Mouse (Mus musculus) effector memory CD4-positive, alpha-beta T cell, adult 7 months (primary cell): ENCODE data around the gene Mms19. TPM values are rescaled to one million over a fixed set of nuclear protein-coding genes. Genes with fewer than 3 reads are reported as not detected.

Source experiments
- polyA plus RNA-seq: library from polyadenylated mRNA; unstranded; fragments of 100-300 nt; shearing (Covaris generic); gene quantifications from one replicate; pipeline ENCODE4 v1.2.1, GENCODE M21; 2017

Mms19 gene
- polyA plus RNA-seq: 59.3 TPM

GRCm38 (mm10) chr19:41980819-41981594 is at the start of gene Mms19:
Gene Mms19 (minus strand): TSS chr19:41981157.

GRCm38 (mm10) chr19:41981595-41981927 is 604 bp upstream of the Mms19 start, which contains the start of gene Ubtd1:
Gene Ubtd1 (plus strand): TSS chr19:41981763.

DNA sequence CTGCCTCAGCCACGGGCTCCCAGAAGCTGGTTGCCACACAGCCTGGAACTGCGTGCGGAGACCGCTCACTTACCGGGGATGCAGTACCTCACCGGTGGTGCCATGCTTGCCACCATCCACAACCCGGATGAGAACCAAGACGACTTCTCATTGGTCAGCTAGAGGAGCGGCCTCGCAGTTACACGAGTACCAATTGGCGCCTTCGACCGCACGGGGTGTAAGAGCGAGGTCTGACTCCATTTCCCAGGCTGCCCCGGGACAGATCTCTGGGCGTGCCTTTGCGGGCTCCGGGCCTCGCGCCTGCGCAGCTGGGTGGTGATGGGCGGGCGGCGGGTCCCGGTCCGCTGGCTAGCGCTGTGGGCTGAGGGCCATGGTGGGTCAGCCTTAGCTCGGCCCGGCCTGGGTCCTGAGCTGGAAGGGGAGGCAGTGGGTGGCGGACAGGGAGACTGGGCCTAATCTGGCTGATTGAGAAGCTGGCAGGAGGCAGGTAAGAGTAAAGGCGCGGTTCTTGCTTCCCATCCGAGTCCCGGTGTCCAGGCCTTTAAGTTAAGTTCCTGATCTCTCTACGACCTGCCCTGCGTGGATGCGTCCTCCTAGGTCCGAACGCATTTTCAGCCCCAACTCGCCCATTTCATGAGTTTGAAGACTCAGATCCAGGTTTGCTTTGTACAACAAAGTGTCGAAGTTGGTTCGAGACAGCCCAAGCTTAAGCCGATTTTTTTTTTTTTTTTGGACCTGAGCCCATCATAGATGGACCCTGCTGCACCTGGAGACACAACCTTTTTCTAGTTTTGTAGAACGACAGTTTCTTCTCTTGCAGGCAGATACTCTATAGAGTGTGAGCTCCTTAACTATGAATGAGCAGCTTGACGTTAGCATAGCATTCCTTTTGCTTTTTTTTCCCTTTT is 47.5 kb downstream of the Mms19 start, which contains the start of the genes Exosc1 and Zdhhc16:
Gene Exosc1 (minus strand): TSS at position 245 of the 908 bp plus-strand sequence.
Gene Zdhhc16 (plus strand): TSS at position 302 of the 908 bp plus-strand sequence.

GRCm38 (mm10) chr19:41911178-41912073 is 69.5 kb downstream of the Mms19 start, which contains the start of gene Pgam1:
Gene Pgam1 (plus strand): TSS chr19:41911923.

GRCm38 (mm10) chr19:41895460-41896318 is 85.3 kb downstream of the Mms19 start, which contains the start of gene Rrp12:
Gene Rrp12 (minus strand): TSS chr19:41896173.

Other genes with a start within 250 kb of the Mms19 start
- 0.11 TPM for gene Slit1, start 237.5 kb downstream of the Mms19 start, polyA plus RNA-seq
- 1.9 TPM for gene Arhgap19, start 179.1 kb downstream of the Mms19 start, polyA plus RNA-seq
- 5.5 TPM for gene Frat1, start 151.2 kb downstream of the Mms19 start, polyA plus RNA-seq
- gene Frat2, start 133.0 kb downstream of the Mms19 start, polyA plus RNA-seq: 69.2 TPM
- gene Rrp12, start 85.0 kb downstream of the Mms19 start, polyA plus RNA-seq: 30.7 TPM
- 146 TPM for gene Pgam1, start 69.2 kb downstream of the Mms19 start, polyA plus RNA-seq
- 64.2 TPM for gene Exosc1, start 47.7 kb downstream of the Mms19 start, polyA plus RNA-seq
- 35.3 TPM for gene Zdhhc16, start 47.7 kb downstream of the Mms19 start, polyA plus RNA-seq
- 4.7 TPM for gene Ubtd1, start 606 bp upstream of the Mms19 start, polyA plus RNA-seq
- gene Ankrd2, start 54.8 kb upstream of the Mms19 start, polyA plus RNA-seq: not detected
- gene Hoga1, start 64.5 kb upstream of the Mms19 start, polyA plus RNA-seq: 0.23 TPM
- not detected for gene 4933411K16Rik, start 71.1 kb upstream of the Mms19 start, polyA plus RNA-seq
- 0.69 TPM for gene Morn4, start 105.2 kb upstream of the Mms19 start, polyA plus RNA-seq
- 59.8 TPM for gene Pi4k2a, start 109.3 kb upstream of the Mms19 start, polyA plus RNA-seq
- gene Avpi1, start 147.9 kb upstream of the Mms19 start, polyA plus RNA-seq: 26.1 TPM
- 15.8 TPM for gene Marveld1, start 166.2 kb upstream of the Mms19 start, polyA plus RNA-seq
- gene Zfyve27, start 182.8 kb upstream of the Mms19 start, polyA plus RNA-seq: 56.3 TPM
- not detected for gene Sfrp5, start 221.1 kb upstream of the Mms19 start, polyA plus RNA-seq